Mouse (Mus musculus): ENCODE data around the gene Zbtb7b.

DNA sequence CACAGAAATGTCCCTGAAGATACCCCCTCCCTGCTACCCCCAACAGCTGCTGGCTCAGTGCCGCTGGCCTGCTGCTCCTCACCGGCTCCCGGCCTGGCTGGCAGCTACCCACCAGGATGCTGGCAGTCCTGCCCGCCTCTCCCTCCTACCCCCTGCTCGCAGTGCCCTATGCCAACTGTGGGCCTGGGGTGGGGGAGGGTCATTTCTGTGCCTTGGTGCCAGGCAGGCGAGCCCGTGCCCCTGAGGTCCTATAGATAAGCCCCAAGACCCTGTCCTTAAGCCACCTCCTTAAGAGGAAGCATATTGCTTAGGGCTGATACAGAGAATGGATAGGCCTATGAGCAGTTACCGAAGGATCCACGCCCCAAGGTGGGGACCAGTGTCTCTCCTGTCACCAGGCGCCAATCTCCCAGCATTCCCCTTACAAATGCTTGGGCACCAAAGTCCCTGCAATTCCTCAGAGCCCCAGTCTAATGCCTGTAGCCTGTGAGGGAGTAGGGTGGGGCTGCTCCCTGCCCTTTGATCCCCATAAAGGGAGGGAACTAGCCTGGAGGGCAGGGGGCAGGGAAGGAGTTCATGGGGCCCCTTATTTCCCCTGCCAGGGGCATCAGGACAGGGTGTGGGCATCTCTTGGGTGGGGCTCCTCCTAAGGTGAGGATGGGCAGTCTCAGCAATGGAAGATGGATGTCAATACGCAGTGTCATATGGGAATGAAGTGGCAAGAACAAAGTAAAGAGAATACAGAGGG, 6.3 kb downstream of the Zbtb7b start:
- no peak for TF ChIP-seq CTCF (IDR thresholded peaks at IDR 0.05; ENCODE audit: borderline replicate concordance, extremely low read depth, insufficient read depth, insufficient read length)
- TF ChIP-seq POLR2A (IDR thresholded peaks at IDR 0.05; ENCODE audit: borderline replicate concordance, extremely low read depth, insufficient read depth, insufficient read length, poor library complexity, severe bottlenecking) = no peak

Data from brain, embryonic 14.5 days (tissue).